Mouse (Mus musculus) CD4-positive, CD25-positive, alpha-beta regulatory T cell, adult 2 months (primary cell): Measurements from ENCODE around the gene Ccng2.
A peak's percentile ranks its signal among the peaks of the same experiment; 100 is the strongest.

Experiments used
- DNase-seq: peaks from one replicate; pipeline ENCODE4 v3.0.0-alpha.2; 2012; ENCODE audit warnings: low read depth, low spot score

Ccng2 gene

GRCm38 (mm10) chr5:93266883-93267704, at the start of gene Ccng2:
TSS of gene Ccng2 (plus strand) at chr5:93267257.
- DNase-seq: peak; percentile 98

GRCm38 (mm10) chr5:93218375-93218774, 48.7 kb upstream of the Ccng2 start:
- no peak for DNase-seq

GRCm38 (mm10) chr5:93221661-93222060, 45.4 kb upstream of the Ccng2 start:
- DNase-seq: no peak

DNA sequence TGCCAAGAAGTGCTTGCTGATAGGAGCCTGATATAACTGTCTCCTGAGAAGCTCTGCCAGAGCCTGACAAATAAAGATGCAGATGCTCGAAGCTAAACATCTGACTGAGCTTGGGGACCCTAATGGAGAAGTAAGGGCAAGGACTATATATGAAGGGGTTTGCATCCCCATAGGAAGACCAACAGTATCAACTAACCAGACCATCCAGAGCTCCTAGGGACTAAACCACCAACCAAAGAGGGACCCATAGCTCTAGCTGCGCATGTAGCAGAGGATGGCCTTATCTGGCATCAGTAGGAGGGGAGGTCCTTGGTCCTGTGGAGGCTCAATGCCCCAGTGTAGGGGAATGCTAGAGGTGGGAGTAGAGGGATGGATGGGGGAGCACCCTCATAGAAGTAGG, 42.5 kb upstream of the Ccng2 start:
- DNase-seq: no peak

GRCm38 (mm10) chr5:93227157-93227556, 39.9 kb upstream of the Ccng2 start:
- no peak for DNase-seq

DNA sequence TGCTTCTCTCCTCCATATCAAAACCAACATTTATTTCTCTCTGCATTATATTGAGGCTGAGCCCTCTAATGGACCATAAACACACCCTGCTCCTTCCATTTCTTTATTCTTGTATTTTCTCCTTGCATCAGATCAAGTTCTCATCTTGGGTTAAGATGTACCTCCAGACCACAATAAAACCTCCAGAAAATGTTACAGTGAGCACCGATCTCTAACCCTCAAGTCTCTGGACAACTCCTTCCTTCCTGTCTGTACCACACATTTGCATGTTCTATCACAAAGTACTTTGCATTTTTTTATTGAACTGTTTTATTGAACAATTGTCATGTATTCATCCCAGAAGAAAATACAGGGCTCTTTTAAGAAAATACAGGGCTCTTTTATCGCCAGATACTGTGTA, 37.5 kb upstream of the Ccng2 start:
- peak; percentile 26 for DNase-seq

GRCm38 (mm10) chr5:93231721-93232120, 35.3 kb upstream of the Ccng2 start:
- no peak for DNase-seq

DNA sequence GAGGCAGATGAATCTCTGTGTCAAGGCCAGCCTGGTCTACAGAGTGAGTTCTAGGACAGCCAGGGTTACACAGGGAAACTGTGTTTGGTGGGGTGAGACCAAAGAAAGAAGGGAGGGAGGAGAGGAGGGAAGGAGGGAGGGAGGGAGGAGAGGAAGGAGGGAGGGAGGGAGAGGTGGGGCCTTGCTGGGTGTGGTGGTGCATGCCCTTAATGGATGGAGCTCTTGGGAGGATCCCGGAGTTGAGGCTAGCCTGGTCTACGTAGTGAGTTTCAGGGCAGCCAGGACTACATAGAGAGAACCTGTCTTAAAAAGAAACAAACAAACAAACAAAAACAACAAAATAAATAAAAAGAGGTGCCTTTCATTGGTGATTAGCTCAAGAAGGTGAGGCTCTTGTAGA, 34.2 kb upstream of the Ccng2 start:
- DNase-seq: no peak

GRCm38 (mm10) chr5:93234130-93234529, 32.9 kb upstream of the Ccng2 start:
- DNase-seq: no peak

DNA sequence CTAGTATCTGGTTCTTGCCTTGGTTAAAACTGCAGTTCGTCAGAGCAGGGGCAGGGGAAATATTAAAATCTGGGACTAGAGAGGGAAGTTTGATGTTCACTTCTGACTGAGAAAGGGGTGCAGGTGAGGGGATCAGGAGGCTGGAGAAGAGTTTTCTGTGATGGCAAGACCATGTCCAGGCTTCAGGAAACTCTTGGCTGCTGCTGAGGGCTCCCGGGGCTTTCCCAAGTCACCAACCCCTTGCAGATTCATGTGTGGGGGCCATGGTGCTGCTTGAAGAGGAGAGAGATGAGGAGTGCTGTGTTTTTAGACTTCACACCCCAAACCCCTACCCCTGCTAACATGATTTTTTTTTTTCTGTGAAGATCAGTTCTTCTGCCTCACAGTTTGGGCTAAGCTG, 32.5 kb upstream of the Ccng2 start:
- DNase-seq: no peak

DNA sequence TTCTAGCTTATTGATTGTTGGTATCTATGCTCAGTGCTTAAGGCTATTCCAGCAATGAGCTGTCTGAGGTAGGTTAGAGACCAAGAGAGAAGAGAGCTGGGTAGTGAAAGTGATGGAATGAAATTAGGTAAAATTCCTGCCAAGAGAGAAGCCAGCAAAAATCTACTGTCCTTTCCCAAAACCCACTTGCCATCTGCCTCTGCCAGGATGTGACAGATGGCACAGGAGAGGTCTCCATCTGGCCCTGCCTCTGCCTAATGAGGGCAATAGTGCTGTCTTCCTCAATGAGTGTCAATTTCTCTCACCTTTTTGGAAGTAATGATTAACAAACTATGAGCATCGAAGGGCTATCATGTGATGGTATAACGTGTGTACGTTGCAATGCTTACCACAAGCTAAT, 31.2 kb upstream of the Ccng2 start:
- no peak for DNase-seq

GRCm38 (mm10) chr5:93236541-93236940, 30.5 kb upstream of the Ccng2 start:
- DNase-seq: no peak

GRCm38 (mm10) chr5:93239590-93240544, 27.2 kb upstream of the Ccng2 start:
- DNase-seq: peak; percentile 9

DNA sequence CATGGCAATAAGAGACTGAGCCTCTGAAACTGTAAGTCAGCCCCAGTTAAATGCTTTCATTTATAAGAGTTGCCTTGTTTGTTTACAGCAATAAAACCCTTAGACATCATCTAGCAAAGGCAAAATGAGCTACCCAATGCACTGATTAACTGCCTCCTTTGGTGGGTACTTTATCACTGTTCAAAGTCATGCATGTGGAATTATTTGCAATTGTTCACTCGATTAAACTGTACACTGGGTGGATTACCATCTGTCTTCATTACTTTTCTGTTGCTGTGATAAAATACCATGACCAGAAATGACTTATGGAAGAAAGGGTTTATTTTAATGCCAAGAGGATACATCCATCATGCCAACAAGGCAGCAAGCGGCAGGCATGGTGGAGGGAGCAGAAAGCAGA, 21.8 kb upstream of the Ccng2 start:
- DNase-seq: no peak

DNA sequence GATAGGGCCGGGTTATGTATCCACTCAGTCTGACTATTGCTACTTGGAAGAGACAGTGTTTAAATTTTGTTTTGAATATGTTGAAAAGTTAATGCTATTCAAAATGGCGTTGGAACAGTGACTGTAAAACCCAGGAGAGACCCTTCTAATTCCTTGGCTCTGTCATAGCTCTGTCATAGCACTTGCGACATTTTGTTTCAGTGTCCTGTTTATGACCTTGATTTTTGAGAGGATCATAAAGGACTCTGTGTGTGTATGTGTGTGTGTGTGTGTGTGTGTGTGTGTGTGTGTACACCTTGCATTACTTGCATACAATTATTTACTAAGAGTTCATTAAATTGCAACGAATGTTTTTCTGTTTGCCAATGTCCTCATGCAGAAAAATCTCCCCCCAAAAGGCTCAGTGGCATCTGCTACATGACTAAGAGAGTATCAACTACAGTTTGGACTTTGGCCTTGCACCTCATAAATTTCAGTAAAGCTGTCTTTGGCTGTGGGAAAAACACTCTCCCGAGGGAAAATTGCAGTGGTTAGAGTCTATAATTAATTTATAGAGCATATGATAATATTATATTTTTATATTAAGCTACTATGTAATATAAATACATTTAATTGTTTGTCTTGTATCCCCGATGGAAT, 17.0 kb upstream of the Ccng2 start:
- DNase-seq: no peak

- no peak for DNase-seq
Measured at GRCm38 (mm10) chr5:93251001-93251760, 15.9 kb upstream of the Ccng2 start.

DNA sequence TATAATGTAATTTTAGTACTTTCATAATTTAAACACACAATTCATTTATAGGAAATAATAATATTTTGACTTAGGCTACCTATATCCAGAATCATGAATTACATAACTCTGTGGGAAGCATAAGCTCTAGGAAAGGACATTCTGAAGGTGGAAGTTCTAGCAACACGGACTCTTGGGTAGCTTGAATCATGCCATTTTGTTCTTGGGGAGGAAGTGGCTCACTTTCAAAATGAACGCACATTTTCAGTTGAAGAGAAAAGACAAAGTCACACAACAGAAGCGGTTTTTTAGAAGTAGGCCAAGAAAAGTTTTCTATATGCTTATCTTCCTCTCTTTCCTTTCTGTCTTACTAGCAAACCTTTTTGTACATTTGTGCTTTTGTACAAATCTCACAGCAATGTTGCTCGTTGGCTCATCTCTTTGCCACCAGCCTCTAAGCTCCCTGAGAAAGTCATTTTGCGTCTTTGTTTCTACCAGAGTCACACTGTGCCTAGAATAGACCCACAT, 11.2 kb upstream of the Ccng2 start:
- peak; percentile 23 for DNase-seq

DNA sequence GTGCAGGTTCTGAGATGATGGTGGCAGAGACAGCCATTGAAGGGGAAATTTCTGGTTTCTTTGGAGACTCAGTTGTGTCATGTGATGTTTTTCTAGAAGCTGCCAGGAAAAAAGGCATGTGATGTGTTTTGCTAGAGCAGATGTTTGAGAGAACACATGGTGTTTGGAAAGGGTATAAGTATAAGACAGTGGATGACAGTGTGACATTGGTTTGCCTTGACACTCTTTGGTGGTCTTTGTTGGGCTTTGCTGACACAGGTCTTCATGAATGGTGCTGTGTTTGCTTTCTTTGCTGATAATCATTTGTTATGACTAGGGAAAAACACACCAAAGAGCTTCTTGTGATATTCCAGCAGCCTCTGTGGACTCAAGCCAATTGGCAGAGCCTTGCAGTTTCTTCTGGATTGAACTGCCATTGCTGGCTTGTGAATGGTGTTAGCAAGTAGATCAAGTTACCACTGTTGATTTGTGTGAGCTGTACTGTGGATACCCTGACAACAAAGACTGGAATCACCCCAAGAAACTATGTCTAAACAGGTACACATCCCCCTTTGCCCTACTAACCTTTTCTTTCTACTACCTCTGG, 10.1 kb upstream of the Ccng2 start:
- DNase-seq: no peak

DNA sequence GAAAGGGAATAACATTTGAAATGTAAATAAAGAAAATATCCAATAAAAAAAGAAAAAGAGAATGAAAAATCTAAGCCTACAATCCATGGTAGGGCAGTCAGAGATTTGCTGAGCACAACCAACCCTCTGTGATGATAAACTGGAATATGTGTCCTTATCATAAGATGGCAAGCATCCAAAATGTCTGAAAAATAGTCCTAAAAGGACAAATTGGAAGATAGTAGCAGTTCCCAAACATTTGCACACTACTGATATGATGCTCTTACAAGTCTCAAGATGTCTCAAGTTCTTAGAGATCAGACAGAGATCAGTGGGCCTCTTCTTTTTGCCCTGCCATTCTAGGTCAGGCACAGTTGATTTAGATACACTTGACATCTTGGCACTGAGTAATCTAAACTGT, 7.7 kb upstream of the Ccng2 start:
- no peak for DNase-seq

- DNase-seq: no peak
Measured at GRCm38 (mm10) chr5:93260983-93261382, 6.1 kb upstream of the Ccng2 start.

DNA sequence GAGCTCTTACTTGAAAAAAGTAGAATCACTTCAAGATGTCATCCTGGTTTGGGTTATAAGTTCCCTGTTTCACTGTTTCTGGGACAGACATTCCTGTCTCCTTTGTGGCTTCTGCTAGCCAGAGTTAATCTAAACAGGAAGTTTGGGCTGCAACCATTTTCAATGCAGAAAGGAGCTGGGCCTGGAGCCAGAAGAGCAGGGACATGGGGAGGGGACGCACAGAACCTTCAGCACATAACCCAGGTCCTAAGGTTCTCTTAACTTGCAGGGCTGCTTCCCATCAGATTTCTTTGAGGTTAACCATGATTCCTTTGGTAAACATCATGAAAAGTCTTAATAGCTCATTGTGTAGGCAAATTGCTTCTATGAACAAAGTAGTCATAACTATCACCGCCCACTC, 4.3 kb upstream of the Ccng2 start:
- DNase-seq: no peak
